Mouse (Mus musculus) thymus, adult 2 months (tissue): Measurements from ENCODE around the gene Pcgf2. TPM values are rescaled to one million over a fixed set of nuclear protein-coding genes. Genes with fewer than 3 reads are reported as not detected.
A peak's percentile ranks its signal among the peaks of the same experiment; 100 is the strongest.

ENCODE experiments used
- DNase-seq: peaks from one replicate; pipeline ENCODE4 v3.0.0; 2021
- H3K27ac ChIP-seq: fragments of 200-500 bp; 2 replicates; pipeline ENCODE4 v1.5.1; 2012; ENCODE audit warnings: low read length, control low read depth; ENCODE audit not compliant: control insufficient read depth, insufficient read depth
- H3K27me3 ChIP-seq: fragments of 200-500 bp; 2 replicates; pipeline ENCODE4 v1.6.1; 2012; ENCODE audit warnings: mild to moderate bottlenecking, low read length, moderate library complexity, mixed read lengths; ENCODE audit not compliant: control insufficient read depth, insufficient read depth
- H3K36me3 ChIP-seq: fragments of 200-500 bp; 2 replicates; pipeline ENCODE4 v1.6.1; 2012; ENCODE audit warnings: mild to moderate bottlenecking, low read length, moderate library complexity; ENCODE audit not compliant: control insufficient read depth, insufficient read depth
- H3K4me1 ChIP-seq: fragments of 200-500 bp; replicated peaks from 2 replicates; pipeline ENCODE4 v1.6.1; 2012; ENCODE audit warnings: low read length; ENCODE audit not compliant: control insufficient read depth, insufficient read depth
- H3K4me3 ChIP-seq: fragments of 200-500 bp; 2 replicates; pipeline ENCODE4 v1.5.1; 2012; ENCODE audit warnings: mild to moderate bottlenecking, low read length, control low read depth, moderate library complexity; ENCODE audit not compliant: control insufficient read depth, insufficient read depth
- CTCF ChIP-seq: fragments of 200-500 bp; IDR thresholded peaks from 2 replicates; pipeline ENCODE4 v1.5.1; 2012; ENCODE audit warnings: mild to moderate bottlenecking, control low read depth, low read length, moderate library complexity, borderline replicate concordance; ENCODE audit not compliant: control insufficient read depth, poor library complexity, insufficient read depth; ENCODE audit errors: extremely low read depth
- POLR2A ChIP-seq: fragments of 200-500 bp; IDR thresholded peaks from 2 replicates; pipeline ENCODE4 v1.6.1; 2012; ENCODE audit warnings: mild to moderate bottlenecking, low read length, control low read depth, moderate library complexity; ENCODE audit not compliant: control insufficient read depth, poor library complexity, insufficient read depth; ENCODE audit errors: extremely low read depth
- WGBS: fragments of 180-500 bp; shearing (Covaris S2); methylation state at CpG from one replicate; pipeline ENCODE4 v1.1.7; 2018; 5-methylcytosine and 5-hydroxymethylcytosine counted together
- polyA plus RNA-seq: library from polyadenylated mRNA; depleted of rRNA; stranded (reverse); fragments of >200 nt; gene quantifications from 2 replicates; pipeline ENCODE4 v1.2.3, GENCODE M21; 2012; rRNA removed

Pcgf2 gene
- polyA plus RNA-seq: 22.6 and 28.2 TPM in 2 replicates

- Histone ChIP-seq H3K27me3 (peaks cover 14% of the 10 kb centered on the region; the same call in 1 of the 2 replicates), H3K36me3 (no peaks in the 10 kb centered on the region), H3K4me1 (peaks cover 29% of the 10 kb centered on the region), H3K4me3 (peak within 1 kb of the TSS; percentile 43), H3K27ac (no peak within 1 kb of the TSS)
- WGBS: under 1% methylated on average over 85 of the region's 85 CpGs
- no peak for DNase-seq
- no peak for TF ChIP-seq POLR2A
- no peak for TF ChIP-seq CTCF
Observed at GRCm38 (mm10) chr11:97700003-97700745, at the start of gene Pcgf2. Gene Pcgf2 (minus strand): TSS chr11:97700497.

- no peak overlapping the region for H3K4me3 ChIP-seq
- H3K36me3 ChIP-seq: peaks cover 44% of the 10 kb centered on the region
- H3K27me3 ChIP-seq: no peaks in the 10 kb centered on the region
- no peak for DNase-seq
- H3K4me1 ChIP-seq: 0 out of 2 replicates have a peak, but pooled peaks cover under 1% of the 10 kb centered on the region
- no peak overlapping the region for H3K27ac ChIP-seq
- 95% methylated on average over 5 of the region's 5 CpGs for WGBS
- no peak for TF ChIP-seq POLR2A
- no peak for TF ChIP-seq CTCF
Observed at GRCm38 (mm10) chr11:97748496-97748895, 48.2 kb upstream of the Pcgf2 start.

GRCm38 (mm10) chr11:97747773-97748172 is 47.5 kb upstream of the Pcgf2 start:
- DNase-seq: no peak
- H3K27me3 ChIP-seq: no peaks in the 10 kb centered on the region
- TF ChIP-seq POLR2A (no peak), CTCF (no peak)
- no peak overlapping the region for H3K4me3 ChIP-seq
- WGBS: 97% methylated on average over 8 of the region's 8 CpGs
- H3K4me1 ChIP-seq: peaks cover 7% of the 10 kb centered on the region
- no peak overlapping the region for H3K27ac ChIP-seq
- peaks cover 36% of the 10 kb centered on the region for H3K36me3 ChIP-seq

GRCm38 (mm10) chr11:97745331-97745721 is 45.0 kb upstream of the Pcgf2 start:
- Histone ChIP-seq H3K27me3 (no peaks in the 10 kb centered on the region), H3K4me1 (peaks cover 15% of the 10 kb centered on the region), H3K36me3 (peaks cover 17% of the 10 kb centered on the region), H3K27ac (no peak overlapping the region), H3K4me3 (peak overlapping the region; percentile 98)
- DNase-seq: no peak
- TF ChIP-seq POLR2A (no peak), CTCF (no peak)
- WGBS: 8% methylated on average over 13 of the region's 13 CpGs

- Histone ChIP-seq H3K4me1 (peaks cover 20% of the 10 kb centered on the region), H3K27me3 (no peaks in the 10 kb centered on the region), H3K27ac (peak overlapping the region; percentile 79), H3K4me3 (peak overlapping the region; percentile 98), H3K36me3 (peaks cover 12% of the 10 kb centered on the region)
- under 1% methylated on average over 51 of the region's 57 CpGs for WGBS
- peak; percentile 99 for DNase-seq
- TF ChIP-seq CTCF (no peak), POLR2A (0 out of 2 replicates have a peak, but pooled peaks have one; percentile 35)
Observed at GRCm38 (mm10) chr11:97744718-97745330, 44.5 kb upstream of the Pcgf2 start.

GRCm38 (mm10) chr11:97744063-97744717 is 43.9 kb upstream of the Pcgf2 start, which contains the start of gene Pip4k2b:
Gene Pip4k2b (minus strand): TSS chr11:97744704.
- DNase-seq: no peak
- no peaks in the 10 kb centered on the region for H3K27me3 ChIP-seq
- under 1% methylated on average over 59 of the region's 63 CpGs for WGBS
- H3K4me3 ChIP-seq: peak within 1 kb of the TSS; percentile 98
- peaks cover 20% of the 10 kb centered on the region for H3K4me1 ChIP-seq
- H3K27ac ChIP-seq: peak within 1 kb of the TSS; percentile 82
- H3K36me3 ChIP-seq: peaks cover 5% of the 10 kb centered on the region
- TF ChIP-seq POLR2A (no peak), CTCF (no peak)
